Mouse (Mus musculus) gastrocnemius, postnatal 10 days (tissue): ENCODE results near the gene Zzz3. TPM values are rescaled to one million over a fixed set of nuclear protein-coding genes. Genes with fewer than 3 reads are reported as not detected.

Experiments
- DNase-seq: peaks from one replicate; pipeline ENCODE4 v3.0.0; 2021; ENCODE audit warnings: mixed read lengths
- total RNA-seq, 2 experiments: library from RNA; stranded (reverse); gene quantifications; 2 replicates each; pipeline ENCODE4 v1.2.3; 2021

The Zzz3 gene
- total RNA-seq, 2 experiments from 2014 or later, result 18.2 to 26.8 TPM

GRCm38 (mm10) chr3:152497842-152498241, 102.6 kb downstream of the Zzz3 start:
- DNase-seq, result no peak

- no peak for DNase-seq
Measured at GRCm38 (mm10) chr3:152498968-152499696, 103.9 kb downstream of the Zzz3 start.

- no peak for DNase-seq
Measured at GRCm38 (mm10) chr3:152507900-152508299, 112.6 kb downstream of the Zzz3 start.

- no peak for DNase-seq
Measured at GRCm38 (mm10) chr3:152508419-152508993, 113.2 kb downstream of the Zzz3 start.

- DNase-seq, result no peak
Measured at GRCm38 (mm10) chr3:152509268-152509667, 114.0 kb downstream of the Zzz3 start.

Other genes with a start within 250 kb of the Zzz3 start
- 1 to 10 TPM in 1 of 2 experiments, under 1 TPM in 1; 0.96 to 1.4 TPM for gene Gipc2, start 229.2 kb upstream of the Zzz3 start, total RNA-seq
- 10 to 100 TPM; 52.7 to 58.7 TPM for gene Dnajb4, start 185.2 kb upstream of the Zzz3 start, total RNA-seq
- gene Fubp1, start 185.1 kb upstream of the Zzz3 start, total RNA-seq, result 10 to 100 TPM; 39.2 to 71.9 TPM
- 100 to 1,000 TPM; 362 to 386 TPM for gene Nexn, start 129.1 kb upstream of the Zzz3 start, total RNA-seq
- gene Miga1, start 55.1 kb upstream of the Zzz3 start, total RNA-seq, result 1 to 10 TPM; 4.2 to 4.6 TPM
- gene Usp33, start 49.0 kb upstream of the Zzz3 start, total RNA-seq, result 10 to 100 TPM; 23.2 to 26.3 TPM